Mouse (Mus musculus) liver, embryonic 14.5 days (tissue): Measurements from ENCODE around the gene Mllt11. TPM values are rescaled to one million over a fixed set of nuclear protein-coding genes. Genes with fewer than 3 reads are reported as not detected.
"Not testable (repeated sequence)": the region's sequence is repeated elsewhere in the genome, so short reads cannot be mapped to it uniquely, and the experiment has no call there.

Source experiments
- ATAC-seq: fragments of 200-750 bp; cut with Nextera tagmentation; 2 replicates; pipeline ENCODE4 v1.8.0; 2017; ENCODE audit warnings: moderate number of reproducible peaks, mild to moderate bottlenecking, moderate library complexity; ENCODE audit not compliant: insufficient read depth
- DNase-seq, 3 experiments: peaks; one replicate each; pipeline ENCODE4 v3.0.0-alpha.2; 2012 to 2013; ENCODE audit warnings: low read depth in 3 of 3, low spot score in 3 of 3
- H3K27ac ChIP-seq: fragments of 300-500 bp; sonication (generic); 2 replicates; pipeline ENCODE4 v1.5.1; 2014; ENCODE audit warnings: moderate library complexity, mild to moderate bottlenecking, control low read depth, inconsistent platforms
- H3K27me3 ChIP-seq: fragments of 300-500 bp; sonication (generic); 2 replicates; pipeline ENCODE4 v1.6.1; 2014; ENCODE audit warnings: mild to moderate bottlenecking, low read length, moderate library complexity; ENCODE audit not compliant: control insufficient read depth, insufficient read depth
- H3K36me3 ChIP-seq: fragments of 300-500 bp; sonication (generic); replicated peaks from 2 replicates; pipeline ENCODE4 v1.6.1; 2014; ENCODE audit warnings: low read depth; ENCODE audit not compliant: control insufficient read depth, insufficient read depth
- H3K4me1 ChIP-seq, 2 experiments: fragments of 200-500 bp in 1 of 2; fragments of 300-500 bp in 1 of 2; sonication (generic) in 1 of 2; replicated peaks; 2 replicates each; pipeline ENCODE4 v1.6.1; 2012 to 2014; ENCODE audit warnings: antibody characterized with exemption in 1 of 2, inconsistent platforms in 1 of 2, low read length in 1 of 2; ENCODE audit not compliant: control insufficient read depth in 2 of 2, insufficient read depth in 2 of 2
- H3K4me2 ChIP-seq: fragments of 300-500 bp; sonication (generic); 2 replicates; pipeline ENCODE4 v1.6.1; 2014; ENCODE audit warnings: low read depth, mild to moderate bottlenecking, control low read depth, moderate library complexity
- H3K4me3 ChIP-seq, 2 experiments: fragments of 200-500 bp in 1 of 2; fragments of 300-500 bp in 1 of 2; sonication (generic) in 1 of 2; 2 replicates each; pipeline ENCODE4 v1.5.1; 2012 to 2014; ENCODE audit warnings: low read depth in 2 of 2, low read length in 2 of 2, mild to moderate bottlenecking in 2 of 2, control low read depth in 1 of 2, inconsistent platforms in 1 of 2, moderate library complexity in 1 of 2; ENCODE audit not compliant: insufficient read depth in 1 of 2
- H3K9ac ChIP-seq: fragments of 300-500 bp; sonication (generic); replicated peaks from 2 replicates; pipeline ENCODE4 v1.6.1; 2014; ENCODE audit warnings: mild to moderate bottlenecking, control low read depth, moderate library complexity
- H3K9me3 ChIP-seq: fragments of 300-500 bp; sonication (generic); 2 replicates; pipeline ENCODE4 v1.6.1; 2016; ENCODE audit warnings: low read length, mixed read lengths; ENCODE audit not compliant: control insufficient read depth
- CTCF ChIP-seq: IDR thresholded peaks from 2 replicates; pipeline ENCODE4 v1.5.1; 2016; ENCODE audit warnings: antibody characterized with exemption, low read depth, control low read depth
- EP300 ChIP-seq: IDR thresholded peaks from 2 replicates; pipeline ENCODE4 v1.6.1; 2016; ENCODE audit warnings: antibody characterized with exemption, low read depth
- WGBS: fragments of 180-500 bp; shearing (Covaris S2); extraction: QIAGEN DNeasy Blood & Tissue Kit; methylation state at CpG from one replicate; pipeline ENCODE4 v1.1.7; 2014; ENCODE audit not compliant: insufficient replicate concordance; 5-methylcytosine and 5-hydroxymethylcytosine counted together
- polyA plus RNA-seq, 2 experiments: library from polyadenylated mRNA; depleted of rRNA in 1 of 2; stranded (reverse) in 1 of 2; unstranded in 1 of 2; fragments of >200 nt; fragmentation: Nextera tagmentation in 1 of 2; extraction: Ambion mirVana in 1 of 2; gene quantifications; 2 replicates each; pipeline versions ENCODE4 v1.2.1 to v1.2.3; 2012 to 2014

The Mllt11 gene
- polyA plus RNA-seq, 2 experiments: 1.9 to 3.0 TPM

DNA sequence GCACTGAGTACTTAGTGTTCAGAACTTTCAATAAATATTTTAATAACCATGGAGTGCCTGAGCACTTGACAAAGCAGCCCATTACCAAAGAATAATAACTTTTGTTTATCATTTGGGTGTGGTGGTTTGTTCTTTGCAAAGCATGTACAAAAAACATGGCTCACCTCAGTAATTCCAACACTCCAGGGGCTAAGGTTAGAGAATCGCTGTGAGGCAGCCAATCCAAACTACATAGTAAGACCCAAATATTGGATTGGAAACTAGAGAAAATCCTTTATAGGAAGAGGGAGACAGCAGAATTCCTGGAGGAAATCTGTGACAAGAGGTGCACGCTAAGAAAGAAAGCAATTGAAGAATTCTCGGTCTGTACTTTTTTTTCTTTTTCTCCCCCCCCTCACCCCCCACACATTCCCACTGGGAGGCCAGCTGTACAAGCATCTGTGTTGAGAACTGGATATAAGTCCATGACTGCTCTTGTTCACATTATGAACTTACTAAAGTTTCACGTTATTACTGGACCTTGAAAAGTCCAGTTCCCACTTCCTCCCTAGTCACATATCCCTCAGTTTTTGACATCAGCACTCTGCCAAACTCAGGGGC lies 15.2 kb downstream of the Mllt11 start:
- Histone ChIP-seq H3K9ac (peak overlapping the region; percentile 95), H3K9me3 (no peaks in the 10 kb centered on the region), H3K4me3 (peak overlapping the region; percentile 80 to 87), H3K36me3 (peaks cover 26% of the 10 kb centered on the region), H3K4me1 (peaks cover 13 to 22% of the 10 kb centered on the region in 2 experiments), H3K4me2 (peak overlapping the region; percentile 82), H3K27me3 (no peaks in the 10 kb centered on the region), H3K27ac (peak overlapping the region; percentile 6; the same call in 1 of the 2 replicates)
- TF ChIP-seq EP300 (no peak), CTCF (no peak)
- WGBS: 16% methylated on average over 4 of the region's 4 CpGs
- DNase-seq (no peak), ATAC-seq (peak; percentile 1; the same call in 1 of the 2 replicates)

GRCm38 (mm10) chr3:95213609-95213975 lies 18.4 kb downstream of the Mllt11 start:
- Histone ChIP-seq H3K4me2 (no peak overlapping the region), H3K4me1 (peaks cover 12 to 21% of the 10 kb centered on the region in 2 experiments), H3K9me3 (no peaks in the 10 kb centered on the region), H3K27ac (peak overlapping the region; percentile 43), H3K27me3 (no peaks in the 10 kb centered on the region), H3K36me3 (peaks cover 36% of the 10 kb centered on the region), H3K4me3 (no peak overlapping the region), H3K9ac (no peak overlapping the region)
- ATAC-seq (no peak), DNase-seq (peak in 1 of 3 experiments; percentile 20)
- WGBS: 82% methylated on average over 1 of the region's 1 CpGs
- TF ChIP-seq CTCF: no peak

DNA sequence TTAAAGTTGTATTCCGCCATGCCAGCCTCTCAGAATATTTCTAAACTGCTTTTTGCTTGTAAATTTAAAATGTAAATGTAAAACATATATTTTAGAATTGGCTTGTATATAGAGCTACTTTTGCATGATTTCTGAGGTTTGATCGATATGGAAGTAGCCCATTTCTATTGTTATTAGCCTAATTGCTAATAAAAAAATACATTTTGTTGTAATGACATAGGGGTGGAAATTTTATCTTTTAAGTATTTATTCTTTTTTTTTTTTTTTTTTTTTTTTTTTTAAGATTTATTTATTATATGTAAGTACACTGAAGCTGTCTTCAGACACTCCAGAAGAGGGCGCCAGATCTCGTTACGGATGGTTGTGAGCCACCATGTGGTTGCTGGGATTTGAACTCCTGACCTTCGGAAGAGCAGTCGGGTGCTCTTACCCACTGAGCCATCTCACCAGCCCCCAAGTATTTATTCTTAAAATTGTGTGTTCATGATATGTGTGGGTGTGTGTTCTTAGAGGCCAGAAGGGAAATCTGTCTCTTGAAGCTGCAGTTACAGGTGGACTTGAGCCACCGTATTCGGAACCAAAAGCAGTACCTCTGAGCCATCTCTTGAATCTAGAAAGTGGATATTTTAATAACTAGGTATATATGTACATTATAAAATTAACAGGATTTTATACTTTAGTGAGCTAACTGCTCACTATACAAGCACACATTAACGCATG lies 18.9 kb downstream of the Mllt11 start:
- not testable (repeated sequence) for ATAC-seq, H3K4me2 ChIP-seq, DNase-seq, H3K27me3 ChIP-seq, H3K9ac ChIP-seq, H3K9me3 ChIP-seq, H3K4me3 ChIP-seq, H3K27ac ChIP-seq
- TF ChIP-seq CTCF: peak; percentile 20; the same call in 1 of the 2 replicates
- 87% methylated on average over 7 of the region's 10 CpGs for WGBS
- H3K4me1 ChIP-seq: peaks cover 7 to 16% of the 10 kb centered on the region in 2 experiments
- H3K36me3 ChIP-seq: peaks cover 41% of the 10 kb centered on the region

- Histone ChIP-seq H3K27ac (no peak overlapping the region), H3K36me3 (peaks cover 58% of the 10 kb centered on the region)
Measured at GRCm38 (mm10) chr3:95210585-95210984, 21.4 kb downstream of the Mllt11 start.

DNA sequence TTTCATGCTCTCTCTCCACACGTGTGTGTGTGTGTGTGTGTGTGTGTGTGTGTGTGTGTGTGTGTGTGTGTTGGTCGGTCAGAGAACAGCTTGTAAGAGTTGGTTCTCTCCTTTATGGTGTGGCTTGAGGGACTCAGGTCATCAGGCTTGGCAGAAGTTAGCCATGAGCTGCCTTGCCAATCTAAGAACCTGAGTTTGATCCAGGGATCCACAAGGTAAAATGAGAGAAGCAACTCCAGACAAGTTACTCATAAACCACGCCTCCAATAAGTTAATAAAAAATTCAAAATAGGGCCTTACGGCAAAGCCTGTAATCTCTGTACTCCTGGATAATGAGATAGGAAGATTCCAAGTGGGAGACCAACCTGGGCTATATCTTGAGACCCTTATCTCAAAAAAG lies 23.7 kb downstream of the Mllt11 start:
- ATAC-seq (no peak), DNase-seq (no peak)
- no peaks in the 10 kb centered on the region for H3K9me3 ChIP-seq
- H3K27me3 ChIP-seq: no peaks in the 10 kb centered on the region
- no peak overlapping the region for H3K4me3 ChIP-seq
- H3K27ac ChIP-seq: no peak overlapping the region
- TF ChIP-seq CTCF (no peak), EP300 (no peak)
- no peak overlapping the region for H3K4me2 ChIP-seq
- H3K36me3 ChIP-seq: peaks cover 69% of the 10 kb centered on the region
- no peaks in the 10 kb centered on the region for H3K4me1 ChIP-seq
- 80% methylated on average over 4 of the region's 4 CpGs for WGBS
- no peak overlapping the region for H3K9ac ChIP-seq

More at GRCm38 (mm10) chr3:95210585-95210984, 21.4 kb downstream of the Mllt11 start:
- DNase-seq (no peak), ATAC-seq (no peak)
- H3K4me2 ChIP-seq: no peak overlapping the region
- H3K27me3 ChIP-seq: no peaks in the 10 kb centered on the region
- H3K9ac ChIP-seq: no peak overlapping the region
- TF ChIP-seq CTCF (no peak), EP300 (no peak)
- WGBS: 76% methylated on average over 2 of the region's 2 CpGs
- no peaks in the 10 kb centered on the region for H3K9me3 ChIP-seq
- H3K4me1 ChIP-seq: peaks cover 0 to 7% of the 10 kb centered on the region in 2 experiments; a peak in 2 of 4 replicates
- no peak overlapping the region for H3K4me3 ChIP-seq
